ENCODE assay signal across 15 mouse cellular contexts in the genomic region with DNA sequence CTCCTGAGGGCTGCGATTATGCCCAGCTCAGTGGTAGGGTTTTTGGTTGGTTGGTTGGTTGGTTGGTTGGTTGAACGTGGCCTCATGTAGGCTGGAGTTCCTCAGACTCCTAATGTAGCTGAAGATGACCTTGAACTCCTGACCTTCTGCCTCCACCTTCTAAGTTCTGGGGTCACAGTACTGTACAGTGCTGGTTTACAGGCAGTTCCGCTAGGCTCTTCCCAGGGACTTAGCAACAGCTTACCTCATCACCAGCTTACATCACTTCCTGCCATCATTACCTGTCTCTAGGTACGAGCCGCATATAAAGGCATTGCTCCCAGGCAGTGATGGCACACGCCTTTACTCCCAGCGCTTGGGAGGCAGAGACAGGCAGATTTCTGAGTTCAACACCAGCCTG.
"Had no signal": no experiment of that assay in that cellular context is flagged by ENCODE, and none has a peak within 500 bp of the region (broad histone marks: within the 10 kb centered on the region; RNA-seq: fewer than 3 reads in every experiment).

No protein-coding gene starts in this region.

- H3K27me3 ChIP-seq: neural tube, embryonic 15.5 days; stomach, embryonic 15.5 days had no signal

- H3K9ac ChIP-seq: neural tube, embryonic 15.5 days; stomach, embryonic 15.5 days had no signal

- H3K4me2 ChIP-seq: neural tube, embryonic 15.5 days; stomach, embryonic 15.5 days had no signal

- H3K27ac ChIP-seq: neural tube, embryonic 15.5 days; stomach, embryonic 15.5 days; stomach, postnatal 0 days had no signal

- H3K9me3 ChIP-seq: neural tube, embryonic 15.5 days; stomach, embryonic 15.5 days had no signal

- H3K36me3 ChIP-seq: neural tube, embryonic 15.5 days; stomach, embryonic 15.5 days had no signal

- DNase-seq: retina, postnatal 1 day; right cerebral cortex, adult 18-20 months; right cerebral cortex, postnatal 14 days; right cerebral cortex, postnatal 25 days; right cerebral cortex, postnatal 4 days; spleen, adult 18-20 months; thymus, adult 18-20 months; thymus, adult 2 months; thymus, postnatal 14 days; thymus, postnatal 25 days; thymus, postnatal 36 days; thymus, postnatal 4 days had no signal

- H3K4me3 ChIP-seq: neural tube, embryonic 15.5 days; stomach, embryonic 15.5 days had no signal
